Mouse (Mus musculus) gastrocnemius, adult 2 months (tissue): ENCODE results near the gene Ski. TPM values are rescaled to one million over a fixed set of nuclear protein-coding genes. Genes with fewer than 3 reads are reported as not detected.

ENCODE experiments used
- DNase-seq: peaks from one replicate; pipeline ENCODE4 v3.0.0; 2022
- H3K27ac ChIP-seq: fragments of 200-600 bp; 2 replicates; pipeline ENCODE4 v1.8.1; 2022; ENCODE audit warnings: mild to moderate bottlenecking
- H3K4me3 ChIP-seq: fragments of 200-600 bp; 2 replicates; pipeline ENCODE4 v1.8.1; 2022; ENCODE audit warnings: mild to moderate bottlenecking, moderate library complexity
- CTCF ChIP-seq: fragments of 200-600 bp; IDR thresholded peaks from 2 replicates; pipeline ENCODE4 v1.8.1; 2022; ENCODE audit warnings: antibody characterized with exemption, mild to moderate bottlenecking, moderate library complexity
- intact Hi-C: fragments of 180-260 bp; cut with DNase I; formaldehyde crosslinking; loops from one replicate; pipeline ENCODE4 v1.15.1; 2025
- total RNA-seq, 2 experiments: library from RNA; stranded (reverse); gene quantifications; 2 replicates each; pipeline ENCODE4 v1.2.3; 2021

Gene Ski
- total RNA-seq, 2 experiments from 2014 or later = 28.5 to 35.6 TPM

GRCm38 (mm10) chr4:155135909-155136585 is 86.3 kb downstream of the Ski start:
- intact Hi-C loops = no loop called here
- Histone ChIP-seq H3K4me3 (no peak overlapping the region), H3K27ac (peak overlapping the region; percentile 40)
- no peak for DNase-seq
- TF ChIP-seq CTCF = no peak

- intact Hi-C loops = no loop called here
- peak overlapping the region; percentile 71 for H3K27ac ChIP-seq
- H3K4me3 ChIP-seq = no peak overlapping the region
- no peak for TF ChIP-seq CTCF
- no peak for DNase-seq
Observed at GRCm38 (mm10) chr4:155134686-155135172, 87.7 kb downstream of the Ski start.

DNA sequence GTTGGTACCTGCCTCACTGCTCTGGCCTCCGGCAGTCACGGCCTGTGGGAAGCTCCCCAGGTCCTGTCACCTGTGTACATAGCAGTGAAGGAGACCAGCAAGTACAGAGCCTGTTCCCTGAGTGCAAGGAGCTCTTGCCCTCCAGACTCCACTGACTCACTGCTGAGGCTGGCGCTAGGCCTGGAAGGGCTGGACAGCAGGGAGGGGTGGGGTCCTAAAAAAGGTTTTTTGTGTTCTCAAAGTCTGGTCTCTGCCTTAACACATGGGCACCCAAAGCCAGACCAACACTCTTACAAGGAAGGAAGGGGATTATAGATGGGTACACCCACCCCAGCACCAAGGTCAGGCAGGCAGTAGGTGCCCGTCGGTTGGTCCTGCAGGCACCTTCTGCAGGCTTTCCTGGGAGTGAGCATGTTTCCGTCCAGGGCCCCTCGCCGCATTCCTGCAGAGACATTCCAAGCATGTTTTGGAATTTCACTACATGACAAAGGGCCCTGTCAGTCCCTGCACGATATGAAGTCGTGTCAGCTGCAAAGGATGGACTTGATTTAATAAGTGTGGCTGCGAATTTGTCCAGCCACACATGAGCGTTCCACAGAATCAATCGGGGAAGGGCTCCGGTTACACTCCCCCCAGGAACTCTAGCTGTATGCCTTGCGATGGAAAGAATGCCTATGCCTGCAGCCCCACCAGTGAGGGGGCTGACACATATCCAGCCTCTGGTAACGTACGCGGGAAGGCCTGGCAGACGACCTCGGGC is 88.6 kb downstream of the Ski start:
- intact Hi-C loops = no loop called here
- Histone ChIP-seq H3K27ac (peak overlapping the region; percentile 71), H3K4me3 (no peak overlapping the region)
- TF ChIP-seq CTCF = no peak
- DNase-seq = peak; percentile 70

DNA sequence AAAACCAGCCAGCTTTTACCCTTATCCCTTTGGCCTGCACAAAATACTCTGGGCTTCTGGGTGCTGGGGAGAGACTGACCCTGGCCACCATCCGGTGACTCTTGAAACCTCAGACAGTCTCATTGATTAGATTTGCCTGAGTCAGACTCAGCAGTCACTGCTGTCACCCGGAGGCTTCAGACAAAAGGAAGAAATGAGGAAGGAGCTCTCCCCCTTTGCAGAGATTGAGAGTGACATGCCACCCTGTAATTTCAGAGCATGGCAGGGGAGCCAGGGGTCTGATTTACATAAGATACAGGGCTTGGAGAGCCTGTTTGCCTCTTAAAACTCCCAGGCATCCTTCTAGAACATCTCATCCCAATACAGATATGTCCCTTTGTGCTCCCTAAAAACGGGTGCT is 89.2 kb downstream of the Ski start:
- Histone ChIP-seq H3K27ac (peak overlapping the region; percentile 71), H3K4me3 (no peak overlapping the region)
- intact Hi-C loops = no loop called here
- no peak for TF ChIP-seq CTCF
- no peak for DNase-seq

DNA sequence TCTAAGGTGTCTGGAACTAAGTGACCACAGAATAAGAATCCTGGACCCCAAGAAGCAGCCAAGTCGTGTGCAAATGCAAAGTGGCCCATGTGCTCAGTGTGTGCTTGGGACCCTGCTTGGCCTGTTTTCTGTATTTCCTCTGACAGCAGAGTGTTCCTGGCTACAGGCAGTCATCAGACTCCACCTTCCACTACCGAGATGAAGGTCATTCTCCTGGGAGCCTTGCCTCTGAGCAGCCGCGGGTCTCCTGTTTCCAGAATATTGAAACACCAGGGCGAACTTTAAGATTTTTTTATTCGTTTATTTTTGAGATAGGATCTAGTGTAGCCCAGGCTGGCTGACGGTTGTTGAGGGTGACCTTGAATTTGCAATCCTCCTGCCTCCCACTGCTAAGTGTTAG is 91.8 kb downstream of the Ski start:
- Histone ChIP-seq H3K4me3 (no peak overlapping the region; the same call in 1 of the 2 replicates), H3K27ac (peak overlapping the region; percentile 91)
- no peak for DNase-seq
- intact Hi-C loops = no loop called here
- TF ChIP-seq CTCF = no peak

GRCm38 (mm10) chr4:155129996-155130395 is 92.4 kb downstream of the Ski start:
- DNase-seq = peak; percentile 94
- intact Hi-C loops = loop anchor here (2.0 kb wide), 1 partner anchor 119 kb away; the partner anchor contains the start of gene Faap20
- peak overlapping the region; percentile 37 for H3K4me3 ChIP-seq
- no peak for TF ChIP-seq CTCF
- H3K27ac ChIP-seq = peak overlapping the region; percentile 91

DNA sequence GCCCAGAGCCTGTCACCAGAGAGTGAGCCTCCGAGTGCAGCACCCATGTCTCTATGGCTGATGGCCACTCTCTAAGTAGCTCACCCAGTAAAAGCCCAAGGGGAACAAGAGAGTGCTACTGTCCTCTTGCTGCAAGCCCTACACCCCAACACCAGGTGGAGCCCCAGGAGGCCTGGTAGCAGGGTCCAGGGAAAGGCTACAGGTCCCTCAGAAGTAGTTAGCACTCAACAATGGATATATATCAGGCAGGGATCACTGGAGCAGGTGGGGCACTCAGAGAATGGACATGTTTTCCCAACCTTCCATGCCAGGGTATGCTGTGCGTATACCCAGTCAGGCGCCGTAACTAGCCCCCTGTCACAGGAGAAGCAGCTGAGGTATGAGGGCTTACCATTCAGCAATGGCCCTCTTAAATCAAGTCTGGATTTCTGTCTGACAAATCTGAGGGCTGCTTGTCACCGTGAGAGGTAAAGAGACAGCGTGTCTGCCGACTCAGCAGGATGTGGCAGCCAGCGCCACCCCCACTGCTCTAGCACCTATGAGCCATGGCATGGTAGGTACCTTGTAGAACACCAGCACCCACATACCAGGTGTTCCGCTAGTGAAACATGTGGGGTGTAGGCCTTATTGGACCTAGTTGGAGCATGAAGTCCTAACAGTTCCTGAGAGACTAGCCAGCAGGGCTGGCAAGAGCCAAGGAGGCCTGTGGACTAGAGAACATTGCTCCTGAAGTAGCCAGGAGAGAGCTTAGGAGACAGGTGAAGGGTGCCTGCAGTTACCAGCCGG is 93.1 kb downstream of the Ski start:
- H3K4me3 ChIP-seq = peak overlapping the region; percentile 37
- peak; percentile 82 for TF ChIP-seq CTCF
- intact Hi-C loops = loop anchor here (2.0 kb wide), 1 partner anchor 119 kb away; the partner anchor contains the start of gene Faap20
- DNase-seq = peak; percentile 77
- H3K27ac ChIP-seq = peak overlapping the region; percentile 91

- Histone ChIP-seq H3K4me3 (no peak overlapping the region), H3K27ac (peak overlapping the region; percentile 91)
- intact Hi-C loops = loop anchor here (2.0 kb wide), 1 partner anchor 120 kb away; the partner anchor contains the start of gene Faap20
- no peak for TF ChIP-seq CTCF
- no peak for DNase-seq
Observed at GRCm38 (mm10) chr4:155128411-155128810, 94.0 kb downstream of the Ski start.

GRCm38 (mm10) chr4:155126602-155127372 is 95.6 kb downstream of the Ski start:
- Histone ChIP-seq H3K4me3 (no peak overlapping the region), H3K27ac (no peak overlapping the region)
- TF ChIP-seq CTCF = no peak
- intact Hi-C loops = no loop called here
- no peak for DNase-seq

GRCm38 (mm10) chr4:155126194-155126593 is 96.2 kb downstream of the Ski start:
- no peak for TF ChIP-seq CTCF
- intact Hi-C loops = no loop called here
- Histone ChIP-seq H3K27ac (no peak overlapping the region), H3K4me3 (no peak overlapping the region)
- no peak for DNase-seq

DNA sequence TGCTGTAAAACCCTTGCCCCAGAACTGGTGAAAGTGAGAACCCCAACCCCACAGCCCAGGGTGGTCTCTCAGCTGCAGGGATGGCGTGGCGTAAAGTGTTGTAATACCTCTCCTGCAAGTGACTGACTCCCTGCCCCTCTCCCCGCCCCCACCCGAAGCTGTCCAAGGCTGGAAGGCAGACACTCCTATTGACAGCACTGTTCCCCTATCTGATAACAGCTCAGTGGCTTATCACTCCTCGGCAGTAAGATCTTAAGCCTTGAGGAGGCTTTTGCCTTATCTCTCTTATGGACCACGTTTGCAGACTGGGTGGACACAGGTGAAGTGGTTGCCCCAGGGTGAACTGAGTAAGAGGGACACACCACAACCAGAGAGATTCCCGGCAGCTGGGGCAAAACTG is 97.1 kb downstream of the Ski start:
- intact Hi-C loops = no loop called here
- no peak overlapping the region for H3K4me3 ChIP-seq
- no peak overlapping the region for H3K27ac ChIP-seq
- TF ChIP-seq CTCF = no peak
- DNase-seq = no peak
